Mouse (Mus musculus): Measurements from ENCODE around the gene Vps13d. TPM values are rescaled to one million over a fixed set of nuclear protein-coding genes. Genes with fewer than 3 reads are reported as not detected.

The Vps13d gene
- polyA plus RNA-seq, 1 experiment from 2014 or later, result 15.2 TPM

DNA sequence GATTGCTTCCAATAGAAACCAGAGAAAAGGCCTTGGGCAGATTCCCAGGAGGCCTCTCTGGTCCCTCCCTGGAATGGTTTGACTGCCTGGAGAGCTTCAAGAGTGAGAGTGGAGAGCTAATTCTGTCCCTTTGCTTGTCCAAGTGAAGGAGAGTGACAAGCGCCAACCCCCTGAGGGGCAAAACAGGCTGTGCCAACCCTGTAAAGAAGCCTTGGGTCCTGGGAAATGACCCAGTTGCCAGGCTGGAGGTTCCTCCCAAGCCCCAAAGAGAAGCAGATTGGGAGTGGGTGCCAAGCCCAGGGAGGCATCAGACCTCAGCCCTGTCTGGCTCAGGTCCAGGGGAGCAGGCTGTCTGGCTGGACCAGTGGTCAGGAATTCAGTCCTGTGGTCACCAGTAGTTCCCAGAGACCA lies 265.0 kb downstream of the Vps13d start:
- no peak for ATAC-seq (ENCODE audit: low FRiP score)
- Histone ChIP-seq H3K4me1 (replicated peaks; ENCODE audit: control insufficient read depth, insufficient read depth, low read length) (no peaks in the 10 kb centered on the region), H3K36me3 (ENCODE audit: control insufficient read depth, insufficient read depth, low read length) (no peaks in the 10 kb centered on the region), H3K4me2 (replicated peaks; ENCODE audit: low read depth, low read length) (no peak overlapping the region), H3K4me3 (ENCODE audit: low read depth, low read length) (no peak overlapping the region), H3K9me3 (ENCODE audit: control insufficient read depth, low read length) (no peaks in the 10 kb centered on the region), H3K27ac (ENCODE audit: low read depth, low read length) (no peak overlapping the region), H3K9ac (ENCODE audit: low read depth, low read length) (no peak overlapping the region), H3K27me3 (ENCODE audit: control insufficient read depth, insufficient read depth, low read length) (no peaks in the 10 kb centered on the region)
- no peak for DNase-seq (ENCODE audit: low spot score)
- WGBS, result 95% methylated on average over 1 of the region's 1 CpGs

DNA sequence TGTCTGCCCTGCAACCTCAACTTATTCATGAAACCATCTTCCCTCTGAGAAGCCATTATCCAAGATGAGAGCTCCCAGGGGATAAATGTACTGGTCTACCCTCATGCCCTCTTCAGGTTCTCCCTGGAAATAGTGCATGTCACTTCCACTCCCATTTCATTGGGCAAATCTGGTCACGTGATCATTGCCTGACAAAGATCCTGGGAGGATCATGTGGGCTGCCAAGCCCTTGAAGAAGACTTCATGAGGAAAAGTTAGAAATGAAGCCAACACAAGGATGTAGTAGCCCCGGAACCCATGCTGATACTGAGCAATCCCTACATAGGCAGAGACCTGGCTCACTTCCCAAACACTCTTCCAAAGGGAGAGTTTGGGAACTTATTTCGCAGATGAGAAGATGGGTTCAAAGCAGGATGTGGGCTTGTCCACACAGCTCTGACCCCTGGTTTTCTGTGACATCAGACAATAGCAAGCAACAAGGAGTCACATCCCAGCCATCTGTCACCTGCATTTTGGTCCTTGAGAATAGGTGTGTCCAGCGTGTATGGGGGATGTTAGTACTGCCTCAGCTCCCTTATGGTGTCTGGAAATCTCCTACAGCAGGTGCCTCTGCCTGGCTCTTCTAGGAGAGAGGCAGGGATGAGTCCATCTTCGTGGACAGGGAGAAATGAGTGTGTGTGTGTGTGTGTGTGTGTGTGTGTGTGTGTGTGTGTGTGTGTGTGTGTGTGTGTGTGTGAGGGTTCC lies 265.9 kb downstream of the Vps13d start:
- no peak for ATAC-seq (ENCODE audit: low FRiP score)
- no peak overlapping the region for H3K4me3 ChIP-seq (ENCODE audit: low read depth, low read length)
- no peaks in the 10 kb centered on the region for H3K36me3 ChIP-seq (ENCODE audit: control insufficient read depth, insufficient read depth, low read length)
- H3K27ac ChIP-seq (ENCODE audit: low read depth, low read length), result no peak overlapping the region
- no peak overlapping the region for H3K4me2 ChIP-seq (replicated peaks; ENCODE audit: low read depth, low read length)
- 87% methylated on average over 5 of the region's 5 CpGs for WGBS
- no peak for DNase-seq (ENCODE audit: low spot score)
- H3K27me3 ChIP-seq (ENCODE audit: control insufficient read depth, insufficient read depth, low read length), result no peaks in the 10 kb centered on the region
- H3K9me3 ChIP-seq (ENCODE audit: control insufficient read depth, low read length), result no peaks in the 10 kb centered on the region
- H3K9ac ChIP-seq (ENCODE audit: low read depth, low read length), result no peak overlapping the region
- no peaks in the 10 kb centered on the region for H3K4me1 ChIP-seq (replicated peaks; ENCODE audit: control insufficient read depth, insufficient read depth, low read length)

Other genes with a start within 250 kb of the Vps13d start
- 1.6 and 1.8 TPM in 2 replicates for gene Tnfrsf1b, start 51.9 kb upstream of the Vps13d start, polyA plus RNA-seq (2014; fragmentation: Nextera tagmentation; extraction: Ambion mirVana)
- gene Tnfrsf8, start 120.2 kb upstream of the Vps13d start, polyA plus RNA-seq (2014; fragmentation: Nextera tagmentation; extraction: Ambion mirVana), result 0.18 and 0.32 TPM in 2 replicates